Mouse (Mus musculus) lung, postnatal 0 days (tissue): Measurements from ENCODE around the gene Gm20388. TPM values are rescaled to one million over a fixed set of nuclear protein-coding genes. Genes with fewer than 3 reads are reported as not detected.

Experiments used
- ATAC-seq: fragments of 200-750 bp; cut with Nextera tagmentation; 2 replicates; pipeline ENCODE4 v1.8.0; 2017; ENCODE audit warnings: moderate library complexity
- DNase-seq: peaks from one replicate; pipeline ENCODE4 v3.0.0-alpha.2; 2016; ENCODE audit warnings: low spot score
- H3K27ac ChIP-seq: fragments of 300-500 bp; sonication (generic); 2 replicates; pipeline ENCODE4 v1.5.1; 2014; ENCODE audit warnings: antibody characterized with exemption, mild to moderate bottlenecking, low read length, mixed read lengths
- H3K27me3 ChIP-seq: fragments of 300-500 bp; sonication (generic); replicated peaks from 2 replicates; pipeline ENCODE4 v1.6.1; 2014; ENCODE audit warnings: low read length, mixed read lengths; ENCODE audit not compliant: insufficient read depth
- H3K36me3 ChIP-seq: fragments of 300-500 bp; sonication (generic); 2 replicates; pipeline ENCODE4 v1.6.1; 2014; ENCODE audit warnings: low read length, mixed read lengths; ENCODE audit not compliant: insufficient read depth
- H3K4me1 ChIP-seq: fragments of 300-500 bp; sonication (generic); 2 replicates; pipeline ENCODE4 v1.6.1; 2014; ENCODE audit warnings: antibody characterized with exemption, low read depth, low read length, mixed read lengths; ENCODE audit not compliant: insufficient read depth
- H3K4me2 ChIP-seq: fragments of 300-500 bp; sonication (generic); replicated peaks from 2 replicates; pipeline ENCODE4 v1.6.1; 2014; ENCODE audit warnings: low read depth, mild to moderate bottlenecking, low read length, moderate library complexity, mixed read lengths
- H3K4me3 ChIP-seq: fragments of 300-500 bp; sonication (generic); 2 replicates; pipeline ENCODE4 v1.5.1; 2014; ENCODE audit warnings: low read depth, low read length
- H3K9ac ChIP-seq: fragments of 300-500 bp; sonication (generic); replicated peaks from 2 replicates; pipeline ENCODE4 v1.6.1; 2014; ENCODE audit warnings: low read depth, mild to moderate bottlenecking
- H3K9me3 ChIP-seq: fragments of 300-500 bp; sonication (generic); 2 replicates; pipeline ENCODE4 v1.6.1; 2016; ENCODE audit warnings: low read length, mixed read lengths
- CTCF ChIP-seq: IDR thresholded peaks from 2 replicates; pipeline ENCODE4 v1.5.1; 2016; ENCODE audit warnings: antibody characterized with exemption, mild to moderate bottlenecking
- EP300 ChIP-seq: IDR thresholded peaks from 2 replicates; pipeline ENCODE4 v1.6.1; 2016; ENCODE audit warnings: antibody characterized with exemption, mild to moderate bottlenecking, control low read depth
- WGBS: fragments of 180-500 bp; shearing (Covaris S2); extraction: QIAGEN DNeasy Blood & Tissue Kit; methylation state at CpG from one replicate; pipeline ENCODE4 v1.1.7; 2014; 5-methylcytosine and 5-hydroxymethylcytosine counted together
- polyA plus RNA-seq: library from polyadenylated mRNA; unstranded; fragments of >200 nt; fragmentation: Nextera tagmentation; extraction: Ambion mirVana; gene quantifications from 2 replicates; pipeline ENCODE4 v1.2.1, GENCODE M21; 2015

The Gm20388 gene
- polyA plus RNA-seq, 1 experiment from 2014 or later = not detected

- H3K4me2 ChIP-seq = no peak overlapping the region
- no peak for ATAC-seq
Observed at GRCm38 (mm10) chr8:122430646-122431045, 2520.0 kb downstream of the Gm20388 start.

DNA sequence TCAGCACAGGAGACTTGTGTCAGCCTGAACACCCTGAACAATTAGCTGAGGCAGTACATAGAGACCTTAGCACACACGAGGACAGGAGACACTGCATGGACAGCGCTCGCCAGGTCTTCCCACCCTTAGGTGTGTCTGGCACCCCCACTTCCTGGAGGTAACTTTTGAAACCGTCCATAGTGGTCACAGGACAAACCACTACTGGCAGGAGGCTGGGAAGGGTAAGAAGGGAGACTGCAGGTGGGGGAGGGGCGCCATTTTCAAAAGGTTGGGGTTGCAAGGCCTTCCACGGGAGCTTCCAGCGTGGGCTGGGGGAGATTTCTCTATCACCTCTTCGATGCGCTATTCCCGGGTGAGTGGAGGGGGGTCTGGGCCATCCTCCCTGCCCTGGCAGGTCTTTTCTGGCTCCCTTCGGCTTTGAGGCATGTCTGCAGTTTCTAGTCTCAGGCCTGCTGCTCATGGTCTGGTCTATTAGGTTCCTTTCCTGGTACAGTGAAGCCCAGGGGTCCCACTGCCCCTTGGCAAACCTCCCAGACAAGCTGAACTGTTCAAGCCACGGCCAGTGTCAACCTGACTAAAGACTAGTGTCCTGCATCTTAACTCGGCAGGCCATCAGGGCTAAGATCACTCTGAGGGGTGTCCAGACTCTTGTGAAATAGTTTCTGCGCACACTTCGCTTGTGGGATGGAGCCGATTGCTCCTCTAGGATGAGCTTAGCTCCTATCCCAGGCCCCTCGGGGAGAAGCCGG, 2521.2 kb downstream of the Gm20388 start:
- 23% methylated on average over 18 of the region's 18 CpGs for WGBS
- peak; percentile 21; the same call in 1 of the 2 replicates for ATAC-seq
- TF ChIP-seq EP300 (no peak), CTCF (no peak)

More at GRCm38 (mm10) chr8:122430646-122431045, 2520.0 kb downstream of the Gm20388 start:
- Histone ChIP-seq H3K27ac (no peak overlapping the region), H3K36me3 (peaks cover 4% of the 10 kb centered on the region; the same call in 1 of the 2 replicates), H3K4me1 (peaks cover 6% of the 10 kb centered on the region), H3K9me3 (no peaks in the 10 kb centered on the region), H3K27me3 (no peaks in the 10 kb centered on the region), H3K9ac (no peak overlapping the region), H3K4me3 (no peak overlapping the region)
- TF ChIP-seq CTCF = no peak
- TF ChIP-seq EP300 = no peak
- 63% methylated on average over 3 of the region's 3 CpGs for WGBS
- DNase-seq = no peak

GRCm38 (mm10) chr8:122432443-122433268, 2522.0 kb downstream of the Gm20388 start, which contains the start of gene Cyba:
Gene Cyba (minus strand): TSS chr8:122432930.
- H3K4me3 ChIP-seq = peak within 1 kb of the TSS; percentile 61
- no peaks in the 10 kb centered on the region for H3K9me3 ChIP-seq
- peak; percentile 36; the same call in 1 of the 2 replicates for TF ChIP-seq EP300
- no peak for TF ChIP-seq CTCF
- peak within 1 kb of the TSS; percentile 82 for H3K27ac ChIP-seq
- H3K4me2 ChIP-seq = peak within 1 kb of the TSS; percentile 81
- peak; percentile 91 for DNase-seq
- H3K36me3 ChIP-seq = no peaks in the 10 kb centered on the region
- 2% methylated on average over 41 of the region's 45 CpGs for WGBS
- ATAC-seq = peak; percentile 91
- H3K4me1 ChIP-seq = peaks cover 6% of the 10 kb centered on the region
- H3K9ac ChIP-seq = peak within 1 kb of the TSS; percentile 62
- H3K27me3 ChIP-seq = no peaks in the 10 kb centered on the region

More for the DNA sequence above, 2521.2 kb downstream of the Gm20388 start:
- H3K9ac ChIP-seq = peak overlapping the region; percentile 62
- H3K4me1 ChIP-seq = peaks cover 6% of the 10 kb centered on the region
- DNase-seq = peak; percentile 70
- H3K27ac ChIP-seq = peak overlapping the region; percentile 82
- no peaks in the 10 kb centered on the region for H3K9me3 ChIP-seq
- H3K4me2 ChIP-seq = peak overlapping the region; percentile 81
- no peaks in the 10 kb centered on the region for H3K27me3 ChIP-seq
- peak overlapping the region; percentile 61 for H3K4me3 ChIP-seq
- H3K36me3 ChIP-seq = peaks cover 2% of the 10 kb centered on the region; the same call in 1 of the 2 replicates

GRCm38 (mm10) chr8:122433269-122433905, 2522.7 kb downstream of the Gm20388 start:
- H3K9ac ChIP-seq = no peak overlapping the region
- H3K4me1 ChIP-seq = peaks cover 6% of the 10 kb centered on the region
- peak overlapping the region; percentile 61; the same call in 1 of the 2 replicates for H3K4me3 ChIP-seq
- H3K27me3 ChIP-seq = no peaks in the 10 kb centered on the region
- H3K9me3 ChIP-seq = no peaks in the 10 kb centered on the region
- peak; percentile 45 for ATAC-seq
- DNase-seq = no peak
- peak overlapping the region; percentile 81 for H3K4me2 ChIP-seq
- peak overlapping the region; percentile 82; the same call in 1 of the 2 replicates for H3K27ac ChIP-seq
- no peaks in the 10 kb centered on the region for H3K36me3 ChIP-seq
- peak; percentile 64 for TF ChIP-seq CTCF
- TF ChIP-seq EP300 = no peak
- 50% methylated on average over 11 of the region's 11 CpGs for WGBS

DNA sequence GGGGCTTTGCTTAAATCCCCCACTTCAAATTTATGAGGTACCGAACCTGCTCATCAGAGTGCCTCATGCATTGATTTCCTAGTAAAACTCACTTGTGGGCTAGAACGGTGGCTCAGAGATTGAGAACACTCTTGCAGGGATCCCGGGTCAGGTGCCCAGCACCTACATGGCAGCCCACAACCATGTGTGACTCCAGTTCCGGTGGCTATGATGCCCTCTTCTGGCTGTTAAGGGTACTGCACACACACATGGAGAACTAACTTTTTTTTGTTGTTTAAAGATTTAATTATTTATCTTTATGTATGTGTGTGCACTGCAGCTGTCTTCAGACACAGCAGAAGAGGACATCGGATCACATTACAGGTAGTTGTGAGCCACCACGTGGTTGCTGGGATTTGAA, 2524.7 kb downstream of the Gm20388 start:
- TF ChIP-seq CTCF (peak; percentile 57), EP300 (no peak)
- Histone ChIP-seq H3K9ac (no peak overlapping the region), H3K36me3 (no peaks in the 10 kb centered on the region), H3K4me3 (no peak overlapping the region), H3K9me3 (no peaks in the 10 kb centered on the region), H3K27ac (no peak overlapping the region), H3K27me3 (no peaks in the 10 kb centered on the region), H3K4me1 (peaks cover 6% of the 10 kb centered on the region), H3K4me2 (no peak overlapping the region)
- 91% methylated on average over 6 of the region's 6 CpGs for WGBS
- no peak for ATAC-seq
- DNase-seq = no peak

DNA sequence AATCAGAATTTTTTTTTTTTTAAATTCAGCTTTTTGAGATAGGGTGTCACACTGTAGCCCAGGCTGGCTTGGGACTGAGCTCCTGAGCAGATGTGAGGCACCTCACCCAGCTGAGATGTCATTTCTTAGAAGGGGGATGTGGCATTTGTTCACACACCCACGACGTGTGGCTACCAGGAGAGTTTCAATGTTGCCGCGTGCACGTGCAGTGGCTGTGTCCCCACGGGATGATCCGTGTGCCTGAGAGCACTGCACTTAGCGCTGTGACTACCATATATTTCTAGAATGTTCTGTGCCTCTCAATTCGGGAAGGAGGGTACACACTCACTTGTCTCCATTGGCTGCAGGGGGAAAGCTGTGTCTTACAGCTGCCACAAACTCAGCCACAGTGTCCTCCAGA, 2525.5 kb downstream of the Gm20388 start:
- Histone ChIP-seq H3K4me1 (peaks cover 6% of the 10 kb centered on the region), H3K4me2 (no peak overlapping the region), H3K9ac (no peak overlapping the region), H3K36me3 (no peaks in the 10 kb centered on the region), H3K9me3 (no peaks in the 10 kb centered on the region), H3K27me3 (no peaks in the 10 kb centered on the region), H3K4me3 (no peak overlapping the region), H3K27ac (no peak overlapping the region)
- no peak for DNase-seq
- TF ChIP-seq CTCF (no peak), EP300 (no peak)
- no peak for ATAC-seq
- WGBS = 91% methylated on average over 9 of the region's 9 CpGs
